10 mouse cellular contexts compared by ENCODE assay signal in genomic region chr10:120182887-120183286, GRCm38 (mm10). TPM values are rescaled to one million over a fixed set of nuclear protein-coding genes. Genes with fewer than 3 reads are reported as not detected.
DNase-seq lines count a peak whose midpoint lies in the region; ATAC-seq and TF ChIP-seq lines count a peak whose summit lies in the region.
"Had no signal": no experiment of that assay in that cellular context is flagged by ENCODE, and none has a peak within 500 bp of the region (broad histone marks: within the 10 kb centered on the region; RNA-seq: fewer than 3 reads in every experiment).

No protein-coding gene starts in this region.

- H3K27ac ChIP-seq in forebrain, embryonic 16.5 days (ENCODE audit: low read length), result no peak overlapping the region
- no peak overlapping the region for H3K27ac ChIP-seq in thymus, adult 2 months (ENCODE audit: control insufficient read depth, insufficient read depth, low read length)
- H3K27ac ChIP-seq: heart, embryonic 10.5 days; midbrain, embryonic 12.5 days had no signal

- no peak for TF ChIP-seq CTCF in thymus, adult 2 months (IDR thresholded peaks at IDR 0.05; ENCODE audit: borderline replicate concordance, control insufficient read depth, extremely low read depth, insufficient read depth, low read length, poor library complexity)

- no peaks in the 10 kb centered on the region for H3K4me1 ChIP-seq in forebrain, embryonic 16.5 days (replicated peaks; ENCODE audit: control insufficient read depth, insufficient read depth, low read length)
- H3K4me1 ChIP-seq in thymus, adult 2 months (replicated peaks; ENCODE audit: control insufficient read depth, insufficient read depth, low read length), result no peaks in the 10 kb centered on the region
- H3K4me1 ChIP-seq: heart, embryonic 10.5 days; midbrain, embryonic 12.5 days had no signal

- TF ChIP-seq POLR2A in thymus, adult 2 months (IDR thresholded peaks at IDR 0.05; ENCODE audit: control insufficient read depth, extremely low read depth, insufficient read depth, low read length, poor library complexity), result no peak

- H3K27me3 ChIP-seq in forebrain, embryonic 16.5 days (replicated peaks; ENCODE audit: control insufficient read depth, insufficient read depth, low read length), result no peaks in the 10 kb centered on the region
- no peaks in the 10 kb centered on the region for H3K27me3 ChIP-seq in thymus, adult 2 months (ENCODE audit: control insufficient read depth, insufficient read depth, low read length)
- H3K27me3 ChIP-seq: midbrain, embryonic 12.5 days had no signal

- H3K9me3 ChIP-seq in forebrain, embryonic 16.5 days (ENCODE audit: control insufficient read depth, low read length), result no peaks in the 10 kb centered on the region
- H3K9me3 ChIP-seq: heart, embryonic 10.5 days; midbrain, embryonic 12.5 days had no signal

- DNase-seq in heart, adult 11 months, result peak; percentile 64
- DNase-seq in heart, adult 9 months (ENCODE audit: low spot score in 2 of 2), result no peak
- DNase-seq in 3T3-L1 (ENCODE audit: low read depth, low spot score) (peak; percentile 16), NIH3T3 (ENCODE audit: low read depth) (peak; percentile 47)
- DNase-seq in kidney, postnatal 10 days, result peak; percentile 40
- DNase-seq in thymus, adult 2 months, result no peak
- no peak for DNase-seq in layer of hippocampus, adult 9-11 months

- no peak overlapping the region for H3K9ac ChIP-seq in forebrain, embryonic 16.5 days (replicated peaks; ENCODE audit: low read depth, low read length)
- H3K9ac ChIP-seq: midbrain, embryonic 12.5 days had no signal

- 92% methylated on average over 1 of the region's 1 CpGs for WGBS in forebrain, embryonic 16.5 days
- WGBS in thymus, adult 2 months, result 91% methylated on average over 1 of the region's 1 CpGs

- no peak for ATAC-seq in forebrain, embryonic 16.5 days

- H3K4me3 ChIP-seq in forebrain, embryonic 16.5 days (replicated peaks; ENCODE audit: low read length), result no peak overlapping the region
- no peak overlapping the region for H3K4me3 ChIP-seq in thymus, adult 2 months (ENCODE audit: control insufficient read depth, insufficient read depth, low read length)
- H3K4me3 ChIP-seq: heart, embryonic 10.5 days; midbrain, embryonic 12.5 days had no signal

- no peak overlapping the region for H3K4me2 ChIP-seq in forebrain, embryonic 16.5 days (ENCODE audit: low read length)
- H3K4me2 ChIP-seq: midbrain, embryonic 12.5 days had no signal

- no peaks in the 10 kb centered on the region for H3K36me3 ChIP-seq in forebrain, embryonic 16.5 days (ENCODE audit: control insufficient read depth, insufficient read depth)
- no peaks in the 10 kb centered on the region for H3K36me3 ChIP-seq in thymus, adult 2 months (ENCODE audit: control insufficient read depth, insufficient read depth, low read length)
- H3K36me3 ChIP-seq: heart, embryonic 10.5 days; midbrain, embryonic 12.5 days had no signal

RNA-seq across cellular contexts. Expression of gene Tmbim4, which starts 18.5 kb away (rescaled TPM):
- 76.7 and 80.7 TPM in 2 replicates for polyA plus RNA-seq in forebrain, embryonic 16.5 days (2015; fragmentation: Nextera tagmentation; extraction: Ambion mirVana)
- polyA plus RNA-seq in thymus, adult 2 months (2012; rRNA removed), result 138 and 155 TPM in 2 replicates

RNA-seq across cellular contexts. Expression of gene Irak3, which starts 19.0 kb away (rescaled TPM):
- 0.21 and 0.23 TPM in 2 replicates for polyA plus RNA-seq in forebrain, embryonic 16.5 days (2015; fragmentation: Nextera tagmentation; extraction: Ambion mirVana)
- polyA plus RNA-seq in thymus, adult 2 months (2012; rRNA removed), result 1.6 and 2.3 TPM in 2 replicates

RNA-seq across cellular contexts. Expression of gene Llph, which starts 44.0 kb away (rescaled TPM):
- 33.1 and 43.8 TPM in 2 replicates for polyA plus RNA-seq in forebrain, embryonic 16.5 days (2015; fragmentation: Nextera tagmentation; extraction: Ambion mirVana)
- polyA plus RNA-seq in thymus, adult 2 months (2012; rRNA removed), result 5.3 and 5.8 TPM in 2 replicates

Comparison
In these comparisons a context has a peak if more than half of its experiments do, and no peak if none do; other contexts are left out.
1. DNase-seq: peak in heart, adult 11 months (single experiment), 3T3-L1 (single experiment), NIH3T3 (single experiment) and kidney, postnatal 10 days (single experiment); none in heart, adult 9 months (0 of 2), thymus, adult 2 months (single experiment) and layer of hippocampus, adult 9-11 months (single experiment).